Mouse (Mus musculus) neural tube, embryonic 11.5 days (tissue): Measurements from ENCODE around the gene Chdh. TPM values are rescaled to one million over a fixed set of nuclear protein-coding genes. Genes with fewer than 3 reads are reported as not detected.

Experiments used
- ATAC-seq: fragments of 200-750 bp; cut with Nextera tagmentation; 2 replicates; pipeline ENCODE4 v1.8.0; 2017; ENCODE audit warnings: moderate number of reproducible peaks, mild to moderate bottlenecking, moderate TSS enrichment, moderate library complexity; ENCODE audit not compliant: insufficient read depth, low FRiP score, low TSS enrichment
- DNase-seq: peaks from one replicate; pipeline ENCODE4 v3.0.0-alpha.2; 2015; ENCODE audit warnings: low spot score
- H3K27ac ChIP-seq: fragments of 300-500 bp; sonication (generic); 2 replicates; pipeline ENCODE4 v1.5.1; 2014; ENCODE audit warnings: low read depth, mild to moderate bottlenecking, low read length
- H3K27me3 ChIP-seq: fragments of 300-500 bp; sonication (generic); 2 replicates; pipeline ENCODE4 v1.6.1; 2014; ENCODE audit warnings: mild to moderate bottlenecking, low read length, mixed read lengths; ENCODE audit not compliant: control insufficient read depth, insufficient read depth
- H3K36me3 ChIP-seq: fragments of 300-500 bp; sonication (generic); 2 replicates; pipeline ENCODE4 v1.6.1; 2014; ENCODE audit warnings: mild to moderate bottlenecking, low read length, moderate library complexity, mixed read lengths; ENCODE audit not compliant: control insufficient read depth, insufficient read depth
- H3K4me1 ChIP-seq: fragments of 300-500 bp; sonication (generic); 2 replicates; pipeline ENCODE4 v1.6.1; 2014; ENCODE audit warnings: low read length, mixed read lengths; ENCODE audit not compliant: control insufficient read depth, insufficient read depth
- H3K4me2 ChIP-seq: fragments of 300-500 bp; sonication (generic); 2 replicates; pipeline ENCODE4 v1.6.1; 2014; ENCODE audit warnings: low read depth, mild to moderate bottlenecking, moderate library complexity
- H3K4me3 ChIP-seq: fragments of 300-500 bp; sonication (generic); 2 replicates; pipeline ENCODE4 v1.5.1; 2014; ENCODE audit warnings: low read depth, low read length
- H3K9ac ChIP-seq: fragments of 300-500 bp; sonication (generic); 2 replicates; pipeline ENCODE4 v1.6.1; 2014; ENCODE audit warnings: mild to moderate bottlenecking, low read length
- H3K9me3 ChIP-seq: fragments of 300-500 bp; sonication (generic); 2 replicates; pipeline ENCODE4 v1.6.1; 2016; ENCODE audit warnings: low read length; ENCODE audit not compliant: control insufficient read depth
- WGBS: fragments of 180-500 bp; shearing (Covaris S2); extraction: QIAGEN DNeasy Blood & Tissue Kit; methylation state at CpG from one replicate; pipeline ENCODE4 v1.1.7; 2014; 5-methylcytosine and 5-hydroxymethylcytosine counted together
- polyA plus RNA-seq: library from polyadenylated mRNA; unstranded; fragments of >200 nt; fragmentation: Nextera tagmentation; extraction: Ambion mirVana; gene quantifications from 2 replicates; pipeline ENCODE4 v1.2.1, GENCODE M21; 2014

Chdh gene
- polyA plus RNA-seq, 1 experiment from 2014 or later, result not detected

- DNase-seq, result no peak
These were observed 9.6 kb downstream of the Chdh start for GRCm38 (mm10) chr14:30018463-30018801.

GRCm38 (mm10) chr14:30018846-30019245 is 10.0 kb downstream of the Chdh start:
- WGBS, result 91% methylated on average over 6 of the region's 6 CpGs
- no peak overlapping the region for H3K27ac ChIP-seq
- ATAC-seq, result no peak

More at GRCm38 (mm10) chr14:30018463-30018801, 9.6 kb downstream of the Chdh start:
- no peak overlapping the region for H3K4me2 ChIP-seq
- no peak for ATAC-seq
- no peaks in the 10 kb centered on the region for H3K27me3 ChIP-seq
- H3K4me3 ChIP-seq, result no peak overlapping the region
- H3K36me3 ChIP-seq, result no peaks in the 10 kb centered on the region
- H3K27ac ChIP-seq, result no peak overlapping the region
- no peaks in the 10 kb centered on the region for H3K4me1 ChIP-seq
- H3K9me3 ChIP-seq, result no peaks in the 10 kb centered on the region
- WGBS, result 95% methylated on average over 4 of the region's 4 CpGs
- no peak overlapping the region for H3K9ac ChIP-seq

GRCm38 (mm10) chr14:30019375-30019774 is 10.6 kb downstream of the Chdh start:
- H3K4me3 ChIP-seq, result no peak overlapping the region
- no peak for DNase-seq
- H3K9ac ChIP-seq, result no peak overlapping the region
- ATAC-seq, result no peak
- H3K4me1 ChIP-seq, result no peaks in the 10 kb centered on the region
- H3K27me3 ChIP-seq, result no peaks in the 10 kb centered on the region
- H3K36me3 ChIP-seq, result no peaks in the 10 kb centered on the region
- H3K4me2 ChIP-seq, result no peak overlapping the region
- no peak overlapping the region for H3K27ac ChIP-seq
- H3K9me3 ChIP-seq, result no peaks in the 10 kb centered on the region
- WGBS, result 93% methylated on average over 8 of the region's 8 CpGs

More at GRCm38 (mm10) chr14:30018846-30019245, 10.0 kb downstream of the Chdh start:
- Histone ChIP-seq H3K4me3 (no peak overlapping the region), H3K4me2 (no peak overlapping the region), H3K9ac (no peak overlapping the region), H3K27me3 (no peaks in the 10 kb centered on the region), H3K9me3 (no peaks in the 10 kb centered on the region), H3K36me3 (no peaks in the 10 kb centered on the region), H3K4me1 (no peaks in the 10 kb centered on the region)
- no peak for DNase-seq

GRCm38 (mm10) chr14:30019792-30020575 is 11.2 kb downstream of the Chdh start:
- WGBS, result 49% methylated on average over 9 of the region's 9 CpGs
- Histone ChIP-seq H3K4me2 (no peak overlapping the region), H3K9ac (no peak overlapping the region), H3K9me3 (no peaks in the 10 kb centered on the region), H3K36me3 (no peaks in the 10 kb centered on the region), H3K4me1 (no peaks in the 10 kb centered on the region), H3K4me3 (no peak overlapping the region), H3K27ac (no peak overlapping the region), H3K27me3 (no peaks in the 10 kb centered on the region)
- no peak for DNase-seq
- ATAC-seq, result no peak

- DNase-seq (no peak), ATAC-seq (no peak)
These were observed 13.6 kb downstream of the Chdh start for GRCm38 (mm10) chr14:30022471-30022870.

GRCm38 (mm10) chr14:30024387-30024786 is 15.6 kb downstream of the Chdh start:
- no peak overlapping the region for H3K4me3 ChIP-seq
- no peak overlapping the region for H3K4me2 ChIP-seq
- H3K9ac ChIP-seq, result no peak overlapping the region
- ATAC-seq (no peak), DNase-seq (no peak)
- no peaks in the 10 kb centered on the region for H3K27me3 ChIP-seq
- no peak overlapping the region for H3K27ac ChIP-seq
- no peaks in the 10 kb centered on the region for H3K9me3 ChIP-seq
- no peaks in the 10 kb centered on the region for H3K36me3 ChIP-seq
- 83% methylated on average over 7 of the region's 7 CpGs for WGBS
- no peaks in the 10 kb centered on the region for H3K4me1 ChIP-seq

More at GRCm38 (mm10) chr14:30022471-30022870, 13.6 kb downstream of the Chdh start:
- H3K9me3 ChIP-seq, result no peaks in the 10 kb centered on the region
- H3K36me3 ChIP-seq, result no peaks in the 10 kb centered on the region
- H3K9ac ChIP-seq, result no peak overlapping the region
- no peaks in the 10 kb centered on the region for H3K4me1 ChIP-seq
- no peak overlapping the region for H3K4me3 ChIP-seq
- H3K4me2 ChIP-seq, result no peak overlapping the region
- 89% methylated on average over 6 of the region's 6 CpGs for WGBS
- no peaks in the 10 kb centered on the region for H3K27me3 ChIP-seq
- no peak overlapping the region for H3K27ac ChIP-seq

- Histone ChIP-seq H3K4me2 (no peak overlapping the region), H3K9ac (no peak overlapping the region), H3K4me3 (no peak overlapping the region), H3K27me3 (no peaks in the 10 kb centered on the region), H3K27ac (no peak overlapping the region), H3K9me3 (no peaks in the 10 kb centered on the region), H3K36me3 (no peaks in the 10 kb centered on the region), H3K4me1 (no peaks in the 10 kb centered on the region)
- ATAC-seq (no peak), DNase-seq (no peak)
- 38% methylated on average over 2 of the region's 2 CpGs for WGBS
These were observed 18.6 kb downstream of the Chdh start for GRCm38 (mm10) chr14:30027378-30027777.

- no peaks in the 10 kb centered on the region for H3K36me3 ChIP-seq
- ATAC-seq, result no peak
- WGBS, result 73% methylated on average over 8 of the region's 8 CpGs
- H3K4me1 ChIP-seq, result no peaks in the 10 kb centered on the region
- H3K4me2 ChIP-seq, result no peak overlapping the region
- H3K27me3 ChIP-seq, result no peaks in the 10 kb centered on the region
- no peak overlapping the region for H3K9ac ChIP-seq
- DNase-seq, result no peak
- H3K4me3 ChIP-seq, result no peak overlapping the region
- no peaks in the 10 kb centered on the region for H3K9me3 ChIP-seq
- H3K27ac ChIP-seq, result no peak overlapping the region
These were observed 24.6 kb downstream of the Chdh start for GRCm38 (mm10) chr14:30033405-30033804.

- ATAC-seq (no peak), DNase-seq (no peak)
- no peaks in the 10 kb centered on the region for H3K4me1 ChIP-seq
- no peak overlapping the region for H3K27ac ChIP-seq
- 87% methylated on average over 18 of the region's 18 CpGs for WGBS
- no peaks in the 10 kb centered on the region for H3K9me3 ChIP-seq
- H3K4me2 ChIP-seq, result no peak overlapping the region
- H3K9ac ChIP-seq, result no peak overlapping the region
- H3K27me3 ChIP-seq, result no peaks in the 10 kb centered on the region
- no peak overlapping the region for H3K4me3 ChIP-seq
- H3K36me3 ChIP-seq, result no peaks in the 10 kb centered on the region
These were observed 29.6 kb downstream of the Chdh start for GRCm38 (mm10) chr14:30038431-30038830.
